Mouse (Mus musculus): ENCODE data around the gene Zfp445. TPM values are rescaled to one million over a fixed set of nuclear protein-coding genes. Genes with fewer than 3 reads are reported as not detected.
"Not testable (repeated sequence)": the region's sequence is repeated elsewhere in the genome, so short reads cannot be mapped to it uniquely, and the experiment has no call there.

The Zfp445 gene
- total RNA-seq (2021): 10 to 100 TPM; 65.9 to 76.5 TPM
- long read RNA-seq, experiment 1, partial matches to known transcripts: 0 of 18 reads
- long read RNA-seq, experiment 1, other reads (novel, unspliced or antisense): 16 of 18 reads
- long read RNA-seq, experiment 2, full-length matches to known transcripts: 2 of 14 reads
- long read RNA-seq, experiment 2, partial matches to known transcripts: 0 of 14 reads
- long read RNA-seq, experiment 2, other reads (novel, unspliced or antisense): 12 of 14 reads

DNA sequence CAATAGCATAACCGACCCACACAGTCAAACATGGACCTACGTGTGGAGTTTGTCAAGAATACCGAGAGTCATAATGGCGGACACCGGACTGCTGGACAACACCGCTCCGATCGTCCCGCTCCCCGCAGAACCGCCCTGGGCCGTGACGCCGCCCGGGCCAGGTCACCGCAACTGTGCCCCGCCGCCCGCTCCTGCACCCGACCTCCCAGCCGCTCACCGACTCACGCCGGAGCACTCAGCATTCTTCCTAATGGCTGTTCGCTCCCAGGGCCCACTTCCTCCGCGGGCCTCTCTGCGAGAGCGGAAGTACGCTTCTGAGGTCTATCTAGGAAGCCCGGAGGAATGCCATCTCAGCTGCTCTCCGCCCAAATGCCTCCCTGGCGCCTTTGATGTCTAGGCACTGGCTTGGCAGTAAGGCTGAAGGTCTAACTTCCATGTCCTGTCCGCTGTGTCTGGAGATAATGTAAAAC, at the start of gene Zfp445:
Gene Zfp445 (minus strand): TSS at position 310 of the 470 bp plus-strand sequence.
- DNase-seq (ENCODE audit: low spot score in 2 of 2): peak; percentile 41 to 80

DNA sequence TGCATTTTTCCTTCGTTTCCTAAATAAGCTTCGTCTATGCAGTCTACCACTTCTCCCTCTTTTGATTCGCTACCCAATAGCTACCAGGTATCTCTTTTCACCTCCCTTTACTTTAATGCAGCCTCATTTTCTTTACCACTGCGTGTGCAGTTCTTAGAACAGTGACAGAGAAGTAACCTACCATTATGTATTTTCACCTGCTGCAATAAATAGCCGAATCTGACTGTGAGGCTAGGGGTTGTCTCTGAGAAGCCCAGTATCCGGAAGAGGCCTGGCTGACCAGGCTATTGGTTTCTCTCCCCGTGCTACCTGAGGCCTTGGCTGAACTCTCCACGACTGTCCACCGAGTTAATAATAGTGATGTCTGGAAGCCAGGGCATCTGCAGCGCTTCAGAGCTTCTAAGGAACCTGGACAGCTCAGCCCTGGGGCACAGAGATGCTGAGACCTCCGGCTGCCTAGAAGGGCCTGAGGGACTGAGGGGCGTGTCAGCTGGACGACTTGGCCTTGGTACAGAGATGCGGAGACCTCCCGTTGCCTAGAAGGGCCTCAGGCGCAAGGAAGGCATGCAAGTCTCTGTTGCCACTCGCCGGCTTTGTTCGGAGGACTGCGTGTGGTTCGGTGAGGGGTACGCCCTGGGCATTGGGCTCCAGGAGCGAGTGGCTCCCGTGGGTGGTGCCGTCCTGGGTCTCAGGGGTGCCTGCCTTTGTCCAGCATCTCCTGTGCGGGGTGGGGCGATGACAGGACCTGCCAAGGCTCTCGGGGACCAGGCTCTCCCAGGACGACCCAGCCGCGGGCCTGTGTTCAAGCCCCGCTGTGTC, 37.1 kb upstream of the Zfp445 start:
- peak; percentile 33 to 72 for DNase-seq (ENCODE audit: low spot score in 2 of 2)

DNA sequence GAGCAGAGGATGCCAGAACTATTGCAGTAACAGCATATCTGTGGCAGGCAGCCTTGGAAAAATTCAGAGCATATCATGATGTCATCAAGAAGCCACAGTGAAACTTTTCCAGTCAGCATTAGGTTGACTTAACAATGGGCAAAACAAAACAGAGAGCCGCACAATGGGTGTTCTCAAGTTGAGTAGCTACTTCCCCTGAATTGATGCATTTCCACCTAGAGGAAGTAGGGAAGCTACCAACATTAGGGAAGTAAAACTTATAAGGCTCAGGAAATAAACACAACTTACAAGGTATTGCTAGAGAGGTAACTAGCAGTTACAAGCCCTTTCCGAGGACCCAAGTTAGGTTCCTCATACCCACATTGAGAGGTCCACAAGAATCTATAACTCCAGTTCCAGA, 35.2 kb upstream of the Zfp445 start:
- DNase-seq (ENCODE audit: low spot score in 2 of 2): no peak

DNA sequence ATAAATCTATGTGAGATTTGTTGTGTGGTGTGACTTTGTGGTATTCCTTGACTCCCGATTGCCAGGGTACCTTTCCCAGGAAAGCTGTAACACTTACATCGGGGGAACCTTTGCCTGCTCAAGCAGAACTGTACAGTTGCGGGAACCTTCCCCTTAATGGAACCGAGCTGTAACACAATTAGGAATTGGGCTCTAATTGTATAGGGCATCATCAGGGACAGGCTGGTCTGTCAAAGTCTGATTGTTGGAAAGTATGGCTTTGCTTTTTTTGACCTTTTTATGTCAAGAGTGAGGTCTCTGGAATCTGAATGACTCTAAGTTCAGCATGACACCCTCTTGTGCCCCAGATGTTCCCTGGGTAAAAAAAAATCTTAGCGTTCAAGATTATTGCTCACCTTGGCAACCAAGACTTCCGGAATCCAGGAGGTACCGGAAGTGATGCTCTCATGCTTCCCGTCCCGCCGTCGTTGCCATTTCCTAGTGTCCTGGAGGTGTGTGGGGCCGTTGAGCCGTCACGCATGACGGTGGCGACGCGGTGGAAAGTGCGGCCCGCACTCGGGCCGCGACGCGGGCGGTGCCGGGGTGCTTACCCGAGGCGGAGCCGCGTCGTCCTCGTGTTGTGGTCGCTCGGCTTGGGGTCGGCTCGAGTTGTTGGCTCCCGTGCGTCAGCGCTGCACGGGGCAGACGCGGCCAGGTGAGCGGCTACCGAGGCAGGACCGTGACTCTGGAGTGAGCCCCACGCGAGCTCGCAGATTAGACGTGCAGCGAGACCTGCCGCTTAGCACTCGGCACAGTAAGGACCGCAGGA, 20.8 kb upstream of the Zfp445 start:
- DNase-seq (ENCODE audit: low spot score in 2 of 2): peak; percentile 40 to 50

DNA sequence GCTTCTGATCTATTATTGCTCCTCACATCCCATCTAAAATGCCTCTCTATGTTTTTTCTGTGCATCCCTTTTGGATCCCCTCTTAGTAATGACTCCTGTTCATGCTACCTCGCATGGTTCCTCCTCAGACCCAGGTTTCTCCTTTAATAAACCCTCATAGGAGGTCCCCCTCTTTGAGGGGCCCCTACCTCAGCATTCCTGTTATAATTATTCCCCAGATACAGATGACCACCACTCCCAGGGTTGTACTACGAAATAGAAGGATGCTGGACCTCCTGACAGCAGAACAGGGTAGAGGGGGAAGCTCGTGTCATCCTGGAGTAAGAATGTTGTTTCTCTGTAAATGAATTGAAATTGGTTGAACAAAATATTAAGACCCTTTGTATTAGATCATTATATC, 19.6 kb upstream of the Zfp445 start, which contains the start of gene Zkscan7:
Gene Zkscan7 (plus strand): TSS at position 301 of the 400 bp plus-strand sequence.
- no peak for DNase-seq (ENCODE audit: low spot score in 2 of 2)

DNA sequence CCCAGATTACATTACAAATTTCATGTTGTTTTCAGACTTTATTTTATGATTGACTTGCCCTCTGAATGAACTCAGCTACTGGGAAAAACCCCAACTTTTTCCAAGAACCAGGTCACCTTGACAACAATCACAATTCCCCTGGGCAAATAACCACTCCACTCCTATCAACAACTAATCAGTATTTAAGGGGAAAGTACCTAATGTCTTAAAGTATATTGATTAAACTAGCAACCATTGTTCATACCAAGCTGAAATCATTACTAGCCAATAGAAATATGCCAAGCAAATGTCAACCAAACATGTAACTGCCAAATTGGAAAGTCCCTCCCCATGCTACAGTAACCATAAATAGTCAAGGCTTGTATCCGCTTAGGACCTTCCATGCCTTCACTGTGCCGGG, 9.3 kb upstream of the Zfp445 start:
- DNase-seq (ENCODE audit: low spot score in 2 of 2): no peak

DNA sequence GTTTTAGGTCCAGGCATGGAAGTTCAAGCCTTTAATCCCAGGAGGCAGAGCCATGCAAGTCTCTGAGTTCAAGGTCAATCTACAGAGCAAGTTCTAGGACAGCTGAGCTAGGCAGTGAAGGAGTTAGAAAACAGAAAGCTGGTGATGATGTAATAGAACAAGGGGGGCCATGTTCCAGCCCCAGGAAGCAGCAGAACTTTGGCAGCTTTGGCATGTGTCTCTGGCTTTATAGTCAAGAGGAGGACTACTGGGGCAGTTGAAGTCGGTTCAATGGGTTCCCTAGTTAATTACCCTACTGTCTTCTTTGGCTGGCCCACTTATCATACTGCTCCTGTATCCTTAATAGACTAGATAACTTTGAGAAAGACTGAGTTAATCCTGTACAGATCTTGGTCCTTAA, 8.8 kb upstream of the Zfp445 start:
- no peak for DNase-seq (ENCODE audit: low spot score in 2 of 2)

DNA sequence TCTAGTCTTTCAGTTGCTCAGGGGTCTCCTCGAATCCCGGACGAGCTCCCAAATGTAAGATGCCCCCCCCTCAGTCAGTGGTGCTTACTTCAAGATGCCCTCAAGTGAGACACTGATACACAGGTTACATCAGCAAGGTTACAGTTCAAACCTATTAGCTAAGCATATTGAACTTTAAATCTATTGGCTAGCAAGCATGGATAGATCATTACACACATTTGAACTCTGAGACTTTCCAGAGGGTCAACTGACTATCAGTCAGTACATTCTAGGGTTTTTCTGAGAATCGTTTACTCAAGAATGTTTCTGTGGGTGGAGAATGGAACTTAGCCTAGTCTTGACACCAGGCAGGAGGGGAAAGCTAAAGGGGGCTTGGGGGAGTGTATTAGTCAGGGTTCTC, 6.8 kb upstream of the Zfp445 start:
- DNase-seq (ENCODE audit: low spot score in 2 of 2): no peak

DNA sequence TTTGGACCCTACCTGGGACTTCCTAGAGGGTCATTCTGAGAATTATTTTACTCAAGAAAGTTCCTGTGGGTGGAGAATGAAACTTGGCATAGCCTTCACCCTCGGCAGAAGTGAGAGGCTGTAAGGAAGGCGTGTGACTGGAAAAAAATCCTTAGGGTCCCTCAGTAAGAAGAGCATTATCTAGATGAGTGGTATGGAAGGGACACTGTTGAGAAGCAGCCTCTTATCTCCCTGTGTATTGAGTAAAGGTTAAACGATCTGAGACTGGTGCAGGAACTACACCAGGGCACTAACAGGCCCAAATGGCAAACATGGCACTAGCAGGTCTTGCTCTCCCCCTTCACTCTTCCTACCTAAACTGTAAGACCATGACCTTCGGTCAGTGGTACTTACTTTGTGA, 386 bp upstream of the Zfp445 start:
- no peak for DNase-seq (ENCODE audit: low spot score in 2 of 2)

DNA sequence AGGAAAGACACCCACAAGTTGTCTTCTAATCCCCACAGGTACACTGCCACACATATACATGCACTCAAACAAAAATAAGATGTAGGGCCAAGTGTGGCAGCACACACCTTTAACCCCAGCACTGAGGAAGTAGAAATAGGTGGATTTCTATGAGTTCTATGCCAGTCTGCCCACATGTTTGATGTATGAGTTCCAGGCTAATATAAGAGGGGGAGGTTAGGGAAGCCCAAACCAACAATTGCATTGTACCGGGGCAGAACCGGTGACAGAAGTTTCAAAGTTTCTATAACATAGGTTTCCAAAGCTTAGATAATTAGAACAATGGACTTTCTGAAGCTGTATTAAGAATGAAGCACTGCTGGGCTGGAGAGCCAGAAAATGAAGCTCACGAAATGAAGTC, 958 bp downstream of the Zfp445 start:
- DNase-seq (ENCODE audit: low spot score in 2 of 2): no peak

DNA sequence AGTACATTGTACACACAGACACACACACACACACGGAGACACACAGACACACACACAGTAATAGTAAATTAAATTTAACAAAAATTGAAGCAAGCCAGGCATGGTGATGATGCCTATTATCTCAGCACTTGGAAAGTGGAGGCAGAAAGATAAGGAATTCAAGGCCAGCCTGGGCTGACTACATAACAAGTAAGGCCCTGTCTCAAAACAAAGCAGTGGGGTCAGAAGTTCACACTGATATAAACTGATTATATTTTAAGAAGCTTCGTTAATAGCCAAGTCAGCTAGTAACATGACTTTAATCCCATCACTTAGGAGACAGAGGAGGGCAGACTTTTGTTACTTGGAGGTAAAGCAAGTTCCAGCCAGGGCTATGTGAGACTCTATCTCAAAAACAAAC, 2.1 kb downstream of the Zfp445 start:
- DNase-seq (ENCODE audit: low spot score in 2 of 2): no peak

DNA sequence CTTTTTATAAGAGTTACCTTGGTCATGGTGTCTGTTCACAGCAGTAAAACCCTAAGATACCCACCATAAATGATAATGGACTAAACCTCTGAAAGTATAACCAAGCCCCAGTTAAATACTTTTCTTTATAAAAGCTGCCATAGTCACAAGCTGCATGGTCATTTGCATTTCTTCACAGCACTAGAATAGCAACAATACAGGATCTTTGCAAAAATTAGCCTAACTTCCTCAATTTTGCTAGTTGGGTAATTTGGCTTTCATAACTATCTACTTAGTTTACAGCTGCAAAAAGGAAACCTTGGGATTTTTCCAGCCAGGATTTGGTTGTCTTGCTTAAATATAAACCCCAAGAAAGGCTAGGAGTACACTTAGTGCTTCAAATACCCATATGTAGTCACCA, 5.1 kb downstream of the Zfp445 start:
- DNase-seq (ENCODE audit: low spot score in 2 of 2): no peak

DNA sequence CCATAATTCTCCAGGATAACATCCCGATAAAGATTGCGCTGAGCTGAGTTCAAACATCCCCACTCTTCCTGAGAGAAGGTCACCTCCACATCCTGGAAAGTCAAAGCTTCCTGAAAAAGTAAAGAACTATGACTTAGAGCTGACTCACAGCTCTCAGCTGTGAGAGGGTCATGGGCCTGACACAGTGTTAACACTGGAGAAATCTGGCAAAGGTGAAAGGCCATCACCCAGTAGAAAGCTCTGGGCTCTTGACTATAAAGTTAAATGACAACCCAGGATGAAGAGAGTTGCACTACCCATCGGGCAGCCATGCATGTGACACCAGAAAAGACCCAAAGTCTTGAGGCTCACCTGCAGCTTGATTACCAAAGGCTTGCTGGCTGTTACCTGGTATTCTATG, 9.1 kb downstream of the Zfp445 start:
- no peak for DNase-seq (ENCODE audit: low spot score in 2 of 2)

DNA sequence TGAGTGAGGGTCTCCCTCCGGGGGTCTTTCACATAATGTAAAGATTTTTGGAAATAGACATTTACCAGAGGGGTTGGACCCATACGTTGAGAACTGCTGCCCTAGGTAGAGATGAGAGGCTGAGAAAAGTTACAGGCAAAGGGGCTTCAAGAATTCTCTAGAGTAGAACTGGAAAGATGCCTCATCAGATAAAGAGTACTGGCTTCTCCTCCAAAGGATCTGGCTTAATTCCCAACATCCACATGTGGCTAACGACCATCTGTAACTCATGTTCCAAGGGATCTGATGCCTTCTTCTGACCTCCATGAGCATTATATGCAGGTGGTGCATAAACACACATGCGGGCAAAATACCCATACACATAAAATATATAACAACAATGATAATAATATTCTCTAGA, 10.2 kb downstream of the Zfp445 start:
- DNase-seq (ENCODE audit: low spot score in 2 of 2): no peak

DNA sequence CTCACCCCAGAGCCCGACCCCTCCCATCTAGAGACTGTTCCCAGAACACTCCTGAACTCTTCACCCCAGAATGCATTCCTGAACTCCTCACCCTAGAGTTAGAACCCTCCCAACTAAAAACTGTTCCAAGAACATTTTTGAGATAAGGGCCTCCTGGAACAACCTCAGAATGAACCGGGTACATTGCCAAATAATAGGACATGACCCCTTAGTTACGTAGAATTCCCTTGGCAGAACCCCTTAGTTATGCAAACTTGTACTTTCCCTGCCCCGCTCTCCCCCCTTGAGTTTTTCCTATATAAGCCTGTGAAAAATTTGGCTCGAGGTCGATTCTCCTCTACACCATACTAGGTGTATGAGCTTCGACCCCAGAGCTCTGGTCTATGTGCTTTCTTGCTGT, 10.7 kb downstream of the Zfp445 start:
- DNase-seq (ENCODE audit: low spot score in 2 of 2): not testable (repeated sequence)

DNA sequence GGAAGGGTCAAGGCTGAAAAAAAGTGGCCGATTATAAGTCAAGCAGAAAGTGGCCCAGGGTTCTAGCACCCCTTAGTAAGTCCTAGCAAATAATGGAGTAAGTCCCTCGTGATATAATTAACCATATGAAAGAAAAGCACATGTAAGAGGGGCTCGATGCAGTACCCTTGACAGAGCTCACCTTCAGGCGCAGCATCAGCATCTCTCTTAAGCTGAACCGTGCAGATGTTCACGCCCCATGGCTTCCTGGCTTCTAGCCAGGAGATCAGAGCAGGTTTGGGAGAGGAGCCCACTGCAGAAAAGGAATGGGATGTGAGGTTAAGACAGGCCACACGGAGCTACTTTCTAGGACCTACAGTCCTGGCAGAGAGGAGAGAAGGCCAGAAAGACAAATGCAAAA, 11.3 kb downstream of the Zfp445 start:
- DNase-seq (ENCODE audit: low spot score in 2 of 2): no peak

DNA sequence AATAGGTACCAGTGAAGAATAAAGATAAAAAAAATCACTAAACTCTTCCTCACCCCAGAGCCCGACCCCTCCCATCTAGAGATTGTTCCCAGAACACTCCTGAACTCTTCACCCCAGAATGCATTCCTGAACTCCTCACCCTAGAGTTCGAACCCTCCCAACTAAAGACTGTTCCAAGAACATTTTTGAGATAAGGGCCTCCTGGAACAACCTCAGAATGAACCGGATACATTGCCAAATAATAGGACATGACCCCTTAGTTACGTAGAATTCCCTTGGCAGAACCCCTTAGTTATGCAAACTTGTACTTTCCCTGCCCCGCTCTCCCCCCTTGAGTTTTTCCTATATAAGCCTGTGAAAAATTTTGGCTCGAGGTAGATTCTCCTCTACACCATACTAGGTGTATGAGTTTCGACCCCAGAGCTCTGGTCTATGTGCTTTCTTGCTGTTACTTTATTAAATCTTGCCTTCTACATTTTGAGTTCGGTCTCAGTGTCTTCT, 17.9 kb downstream of the Zfp445 start:
- DNase-seq (ENCODE audit: low spot score in 2 of 2): not testable (repeated sequence)

DNA sequence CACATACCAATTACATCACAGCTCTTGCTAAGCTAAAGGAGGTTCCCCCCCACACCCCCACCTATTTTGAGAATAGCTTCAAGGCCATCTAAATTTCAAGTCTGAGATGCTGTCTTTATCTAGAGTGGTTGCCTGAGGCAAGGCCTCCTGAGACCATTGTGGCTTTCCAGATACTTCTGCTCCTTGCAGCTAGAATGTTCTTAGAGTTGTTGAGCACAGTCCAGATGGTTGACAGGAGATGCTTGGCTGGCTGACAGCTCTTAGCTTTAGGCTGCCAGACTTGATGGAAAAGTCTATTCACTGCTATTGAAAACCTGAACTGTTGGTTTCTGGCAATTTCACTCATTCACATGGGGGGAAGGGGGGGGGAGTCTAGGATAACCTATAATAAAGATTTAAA, 19.6 kb downstream of the Zfp445 start:
- peak in 1 of 2 experiments; percentile 15 for DNase-seq (ENCODE audit: low spot score in 2 of 2)

DNA sequence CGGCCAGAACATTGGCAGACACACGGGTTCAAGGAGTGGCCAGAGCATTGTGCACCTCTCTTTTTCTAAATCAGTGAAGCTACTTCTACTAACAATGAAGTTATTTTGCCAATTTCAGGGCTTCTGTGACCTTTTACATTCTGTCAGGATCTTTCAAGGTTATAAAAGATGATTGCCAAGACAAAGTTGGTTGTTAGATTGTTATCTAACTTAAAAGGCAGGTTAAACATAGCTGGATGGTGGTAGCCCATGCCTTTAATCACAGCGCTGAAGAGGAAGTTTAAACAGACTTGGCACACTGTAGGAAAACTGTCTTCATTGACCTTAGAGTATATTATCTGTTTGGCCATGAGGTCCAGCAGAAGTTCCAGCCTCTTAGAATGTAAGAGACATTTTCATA, 20.2 kb downstream of the Zfp445 start:
- no peak for DNase-seq (ENCODE audit: low spot score in 2 of 2)

DNA sequence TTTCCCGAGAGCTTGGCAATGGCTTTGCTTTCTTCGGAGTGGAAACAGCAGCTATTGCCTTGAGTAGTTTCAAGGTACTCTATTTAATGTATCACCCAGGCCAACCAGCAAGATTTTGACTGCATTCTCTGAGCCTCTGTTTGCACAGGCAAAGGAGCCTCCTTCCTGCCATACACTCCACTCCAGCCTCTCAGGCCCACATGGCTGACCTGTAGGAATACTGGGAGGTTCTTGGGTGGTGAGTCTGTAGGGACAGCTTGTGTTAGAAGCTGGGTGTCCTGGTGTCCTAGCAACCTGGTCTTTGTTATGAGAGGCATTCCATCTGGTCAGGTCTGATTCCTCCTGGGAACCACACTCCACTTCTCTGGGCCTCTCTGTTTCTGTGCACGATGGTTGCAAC, 22.0 kb downstream of the Zfp445 start, which contains the start of gene Gm35549:
Gene Gm35549 (minus strand): TSS at position 276 of the 400 bp plus-strand sequence.
- DNase-seq (ENCODE audit: low spot score in 2 of 2): no peak

DNA sequence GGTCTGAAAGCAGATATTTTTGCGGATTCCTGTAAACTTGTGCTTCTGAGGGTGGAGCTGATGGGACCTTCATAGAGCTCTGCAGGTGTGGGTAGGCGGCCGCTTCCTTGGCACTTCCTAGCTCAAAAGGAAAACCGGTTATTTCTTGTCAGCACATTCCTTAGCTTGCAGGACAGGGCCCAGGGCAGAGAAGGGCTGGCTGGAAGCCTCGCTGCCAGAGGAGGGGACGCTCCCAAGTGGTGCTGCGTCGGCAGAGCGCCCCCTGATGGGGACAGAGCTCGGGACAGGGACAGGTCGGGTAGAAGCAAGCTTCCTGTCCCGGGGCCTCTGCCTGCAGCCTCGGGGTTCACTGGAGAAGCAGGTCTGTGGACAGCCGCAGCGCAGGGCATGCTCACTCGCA, 28.1 kb downstream of the Zfp445 start:
- peak; percentile 23 to 34 for DNase-seq (ENCODE audit: low spot score in 2 of 2)
